Mouse (Mus musculus): ENCODE data around the gene Tfap2d.

- TF ChIP-seq MYOG (IDR thresholded peaks at IDR 0.05; ENCODE audit: control insufficient read depth in 1 of 3, insufficient read depth in 1 of 3, insufficient read length in 2 of 3, low read depth in 2 of 3), result no peak
- no peak for TF ChIP-seq CEBPB (IDR thresholded peaks at IDR 0.05; ENCODE audit: insufficient read depth, poor library complexity, severe bottlenecking)
- TF ChIP-seq POLR2A (IDR thresholded peaks at IDR 0.05; ENCODE audit: insufficient read length, low read depth), result no peak
These were observed 46.5 kb upstream of the Tfap2d start for GRCm38 (mm10) chr1:19056300-19056699.
